Mouse (Mus musculus) lung, embryonic 14.5 days (tissue): ENCODE data around the gene Ufsp1. TPM values are rescaled to one million over a fixed set of nuclear protein-coding genes. Genes with fewer than 3 reads are reported as not detected.

Experiments used
- ATAC-seq: fragments of 200-750 bp; cut with Nextera tagmentation; 2 replicates; pipeline ENCODE4 v1.8.0; 2017; ENCODE audit warnings: mild to moderate bottlenecking, moderate TSS enrichment, moderate library complexity; ENCODE audit not compliant: insufficient read depth
- DNase-seq: peaks from one replicate; pipeline ENCODE4 v3.0.0-alpha.2; 2015
- H3K27ac ChIP-seq: fragments of 300-500 bp; sonication (generic); 2 replicates; pipeline ENCODE4 v1.5.1; 2014; ENCODE audit warnings: low read depth, mild to moderate bottlenecking, moderate library complexity
- H3K27me3 ChIP-seq: fragments of 300-500 bp; sonication (generic); 2 replicates; pipeline ENCODE4 v1.6.1; 2014; ENCODE audit warnings: low read length, control low read depth; ENCODE audit not compliant: insufficient read depth
- H3K36me3 ChIP-seq: fragments of 300-500 bp; sonication (generic); 2 replicates; pipeline ENCODE4 v1.6.1; 2014; ENCODE audit warnings: control low read depth; ENCODE audit not compliant: insufficient read depth
- H3K4me1 ChIP-seq: fragments of 300-500 bp; sonication (generic); 2 replicates; pipeline ENCODE4 v1.6.1; 2014; ENCODE audit warnings: antibody characterized with exemption, control low read depth; ENCODE audit not compliant: insufficient read depth
- H3K4me2 ChIP-seq: fragments of 300-500 bp; sonication (generic); 2 replicates; pipeline ENCODE4 v1.6.1; 2014; ENCODE audit warnings: mild to moderate bottlenecking
- H3K4me3 ChIP-seq: fragments of 300-500 bp; sonication (generic); 2 replicates; pipeline ENCODE4 v1.5.1; 2014; ENCODE audit warnings: low read depth, low read length
- H3K9ac ChIP-seq: fragments of 300-500 bp; sonication (generic); 2 replicates; pipeline ENCODE4 v1.6.1; 2014
- H3K9me3 ChIP-seq: fragments of 300-500 bp; sonication (generic); 2 replicates; pipeline ENCODE4 v1.6.1; 2016; ENCODE audit warnings: low read depth, low read length, control low read depth
- CTCF ChIP-seq: IDR thresholded peaks from 2 replicates; pipeline ENCODE4 v1.5.1; 2016; ENCODE audit warnings: antibody characterized with exemption, low read depth
- WGBS: fragments of 180-500 bp; shearing (Covaris S2); extraction: QIAGEN DNeasy Blood & Tissue Kit; methylation state at CpG from one replicate; pipeline ENCODE4 v1.1.7; 2014; 5-methylcytosine and 5-hydroxymethylcytosine counted together
- polyA plus RNA-seq: library from polyadenylated mRNA; unstranded; fragments of >200 nt; fragmentation: Nextera tagmentation; extraction: Ambion mirVana; gene quantifications from 2 replicates; pipeline ENCODE4 v1.2.1, GENCODE M21; 2014

Ufsp1 gene
- polyA plus RNA-seq, 1 experiment from 2014 or later: 4.6 TPM

GRCm38 (mm10) chr5:137335066-137335465 is 40.6 kb downstream of the Ufsp1 start:
- 71% methylated on average over 6 of the region's 6 CpGs for WGBS
- TF ChIP-seq CTCF: no peak
- Histone ChIP-seq H3K4me3 (no peak overlapping the region), H3K4me2 (no peak overlapping the region), H3K9me3 (no peaks in the 10 kb centered on the region), H3K27me3 (no peaks in the 10 kb centered on the region), H3K36me3 (0 out of 2 replicates have a peak, but pooled peaks cover 4% of the 10 kb centered on the region), H3K9ac (no peak overlapping the region), H3K27ac (no peak overlapping the region), H3K4me1 (peaks cover 13% of the 10 kb centered on the region)
- DNase-seq (no peak), ATAC-seq (no peak)

GRCm38 (mm10) chr5:137337190-137337589 is 42.8 kb downstream of the Ufsp1 start:
- Histone ChIP-seq H3K36me3 (no peaks in the 10 kb centered on the region), H3K27me3 (no peaks in the 10 kb centered on the region), H3K9me3 (no peaks in the 10 kb centered on the region), H3K4me3 (no peak overlapping the region), H3K27ac (no peak overlapping the region; the same call in 1 of the 2 replicates), H3K9ac (no peak overlapping the region), H3K4me2 (no peak overlapping the region), H3K4me1 (peaks cover 13% of the 10 kb centered on the region)
- WGBS: 41% methylated on average over 8 of the region's 8 CpGs
- ATAC-seq (no peak), DNase-seq (peak; percentile 9)
- no peak for TF ChIP-seq CTCF

- no peak for TF ChIP-seq CTCF
- peak overlapping the region; percentile 86 for H3K4me2 ChIP-seq
- peak; percentile 83 for ATAC-seq
- peak; percentile 96 for DNase-seq
- H3K4me3 ChIP-seq: peak overlapping the region; percentile 37
- no peaks in the 10 kb centered on the region for H3K27me3 ChIP-seq
- H3K9me3 ChIP-seq: no peaks in the 10 kb centered on the region
- H3K9ac ChIP-seq: peak overlapping the region; percentile 60
- H3K36me3 ChIP-seq: no peaks in the 10 kb centered on the region
- WGBS: 0% methylated on average over 19 of the region's 19 CpGs
- peak overlapping the region; percentile 89 for H3K27ac ChIP-seq
- H3K4me1 ChIP-seq: peaks cover 13% of the 10 kb centered on the region
Observed at GRCm38 (mm10) chr5:137338256-137338655, 43.8 kb downstream of the Ufsp1 start.

- peak overlapping the region; percentile 37 for H3K4me3 ChIP-seq
- no peaks in the 10 kb centered on the region for H3K27me3 ChIP-seq
- ATAC-seq: peak; percentile 26
- DNase-seq: peak; percentile 79
- peak overlapping the region; percentile 86 for H3K4me2 ChIP-seq
- no peaks in the 10 kb centered on the region for H3K36me3 ChIP-seq
- H3K4me1 ChIP-seq: peaks cover 13% of the 10 kb centered on the region
- no peaks in the 10 kb centered on the region for H3K9me3 ChIP-seq
- peak overlapping the region; percentile 60 for H3K9ac ChIP-seq
- no peak for TF ChIP-seq CTCF
- WGBS: under 1% methylated on average over 11 of the region's 11 CpGs
- H3K27ac ChIP-seq: peak overlapping the region; percentile 89
Observed at GRCm38 (mm10) chr5:137338663-137339289, 44.3 kb downstream of the Ufsp1 start.

GRCm38 (mm10) chr5:137339290-137339979 is 45.0 kb downstream of the Ufsp1 start:
- 11% methylated on average over 22 of the region's 22 CpGs for WGBS

GRCm38 (mm10) chr5:137340222-137340621 is 45.8 kb downstream of the Ufsp1 start:
- DNase-seq: no peak
- no peak for ATAC-seq
- Histone ChIP-seq H3K36me3 (no peaks in the 10 kb centered on the region), H3K4me2 (peak overlapping the region; percentile 86), H3K4me3 (no peak overlapping the region; the same call in 1 of the 2 replicates), H3K27ac (peak overlapping the region; percentile 89), H3K27me3 (no peaks in the 10 kb centered on the region), H3K9ac (no peak overlapping the region), H3K4me1 (peaks cover 13% of the 10 kb centered on the region), H3K9me3 (no peaks in the 10 kb centered on the region)
- WGBS: 70% methylated on average over 6 of the region's 6 CpGs
- TF ChIP-seq CTCF: no peak

More at GRCm38 (mm10) chr5:137339290-137339979, 45.0 kb downstream of the Ufsp1 start:
- H3K4me3 ChIP-seq: peak overlapping the region; percentile 37
- H3K36me3 ChIP-seq: no peaks in the 10 kb centered on the region
- peak overlapping the region; percentile 86 for H3K4me2 ChIP-seq
- peaks cover 13% of the 10 kb centered on the region for H3K4me1 ChIP-seq
- peak; percentile 79 for DNase-seq
- H3K27ac ChIP-seq: peak overlapping the region; percentile 89
- H3K9ac ChIP-seq: peak overlapping the region; percentile 60
- H3K9me3 ChIP-seq: no peaks in the 10 kb centered on the region
- peak; percentile 47; the same call in 1 of the 2 replicates for ATAC-seq
- TF ChIP-seq CTCF: no peak
- no peaks in the 10 kb centered on the region for H3K27me3 ChIP-seq

GRCm38 (mm10) chr5:137342407-137343012 is 48.1 kb downstream of the Ufsp1 start:
- DNase-seq: peak; percentile 80
- Histone ChIP-seq H3K4me1 (peaks cover 27% of the 10 kb centered on the region), H3K27me3 (no peaks in the 10 kb centered on the region), H3K4me2 (no peak overlapping the region), H3K27ac (peak overlapping the region; percentile 64; the same call in 1 of the 2 replicates), H3K4me3 (no peak overlapping the region), H3K9ac (no peak overlapping the region), H3K36me3 (no peaks in the 10 kb centered on the region), H3K9me3 (no peaks in the 10 kb centered on the region)
- ATAC-seq: no peak
- TF ChIP-seq CTCF: no peak
- 33% methylated on average over 7 of the region's 7 CpGs for WGBS
